Mouse (Mus musculus): Measurements from ENCODE around the gene Abcc3. TPM values are rescaled to one million over a fixed set of nuclear protein-coding genes. Genes with fewer than 3 reads are reported as not detected.
A peak's percentile ranks its signal among the peaks of the same experiment; 100 is the strongest.

Abcc3 gene
- polyA plus RNA-seq, 1 experiment from 2014 or later, result 10.2 TPM

- Histone ChIP-seq H3K4me1 (ENCODE audit: control insufficient read depth, low read depth, low read length) (peaks cover 10% of the 10 kb centered on the region), H3K27ac (ENCODE audit: low read length) (no peak overlapping the region), H3K9ac (ENCODE audit: low read depth, low read length) (no peak overlapping the region), H3K36me3 (ENCODE audit: control insufficient read depth, insufficient read depth) (no peaks in the 10 kb centered on the region), H3K9me3 (replicated peaks; ENCODE audit: control insufficient read depth, low read length) (no peaks in the 10 kb centered on the region), H3K4me3 (ENCODE audit: low read depth, low read length) (no peak overlapping the region), H3K4me2 (ENCODE audit: low read depth, low read length) (no peak overlapping the region), H3K27me3 (ENCODE audit: control insufficient read depth, insufficient read depth, low read depth, low read length) (no peaks in the 10 kb centered on the region)
- peak; percentile 69 for ATAC-seq (ENCODE audit: low read depth)
- WGBS (ENCODE audit: insufficient replicate concordance), result 15% methylated on average over 5 of the region's 5 CpGs
Measured at GRCm38 (mm10) chr11:94370809-94371208, 22.0 kb downstream of the Abcc3 start.

- Histone ChIP-seq H3K27ac (ENCODE audit: low read length) (no peak overlapping the region), H3K4me1 (ENCODE audit: control insufficient read depth, low read depth, low read length) (peaks cover 10% of the 10 kb centered on the region), H3K4me2 (ENCODE audit: low read depth, low read length) (no peak overlapping the region), H3K27me3 (ENCODE audit: control insufficient read depth, insufficient read depth, low read depth, low read length) (no peaks in the 10 kb centered on the region), H3K9me3 (replicated peaks; ENCODE audit: control insufficient read depth, low read length) (no peaks in the 10 kb centered on the region), H3K9ac (ENCODE audit: low read depth, low read length) (no peak overlapping the region), H3K4me3 (ENCODE audit: low read depth, low read length) (no peak overlapping the region), H3K36me3 (ENCODE audit: control insufficient read depth, insufficient read depth) (no peaks in the 10 kb centered on the region)
- ATAC-seq (ENCODE audit: low read depth), result no peak
- WGBS (ENCODE audit: insufficient replicate concordance), result 34% methylated on average over 6 of the region's 6 CpGs
Measured at GRCm38 (mm10) chr11:94369981-94370380, 22.8 kb downstream of the Abcc3 start.

- Histone ChIP-seq H3K9me3 (replicated peaks; ENCODE audit: control insufficient read depth, low read length) (no peaks in the 10 kb centered on the region), H3K4me1 (ENCODE audit: control insufficient read depth, low read depth, low read length) (no peaks in the 10 kb centered on the region; the same call in 1 of the 2 replicates), H3K27me3 (ENCODE audit: control insufficient read depth, insufficient read depth, low read depth, low read length) (no peaks in the 10 kb centered on the region), H3K4me3 (ENCODE audit: low read depth, low read length) (no peak overlapping the region), H3K36me3 (ENCODE audit: control insufficient read depth, insufficient read depth) (no peaks in the 10 kb centered on the region), H3K4me2 (ENCODE audit: low read depth, low read length) (no peak overlapping the region), H3K27ac (ENCODE audit: low read length) (no peak overlapping the region), H3K9ac (ENCODE audit: low read depth, low read length) (no peak overlapping the region)
- 51% methylated on average over 3 of the region's 3 CpGs for WGBS (ENCODE audit: insufficient replicate concordance)
- ATAC-seq (ENCODE audit: low read depth), result peak; percentile 50; the same call in 1 of the 2 replicates
Measured at GRCm38 (mm10) chr11:94365340-94365739, 27.5 kb downstream of the Abcc3 start.

GRCm38 (mm10) chr11:94363690-94364089, 29.1 kb downstream of the Abcc3 start:
- 63% methylated on average over 7 of the region's 7 CpGs for WGBS (ENCODE audit: insufficient replicate concordance)
- no peaks in the 10 kb centered on the region for H3K4me1 ChIP-seq (ENCODE audit: control insufficient read depth, low read depth, low read length)
- no peak for ATAC-seq (ENCODE audit: low read depth)
- H3K4me3 ChIP-seq (ENCODE audit: low read depth, low read length), result no peak overlapping the region
- no peaks in the 10 kb centered on the region for H3K36me3 ChIP-seq (ENCODE audit: control insufficient read depth, insufficient read depth)
- no peak overlapping the region for H3K9ac ChIP-seq (ENCODE audit: low read depth, low read length)
- H3K27ac ChIP-seq (ENCODE audit: low read length), result no peak overlapping the region
- no peaks in the 10 kb centered on the region for H3K9me3 ChIP-seq (replicated peaks; ENCODE audit: control insufficient read depth, low read length)
- no peaks in the 10 kb centered on the region for H3K27me3 ChIP-seq (ENCODE audit: control insufficient read depth, insufficient read depth, low read depth, low read length)
- no peak overlapping the region for H3K4me2 ChIP-seq (ENCODE audit: low read depth, low read length)

GRCm38 (mm10) chr11:94362101-94362500, 30.7 kb downstream of the Abcc3 start:
- no peaks in the 10 kb centered on the region for H3K36me3 ChIP-seq (ENCODE audit: control insufficient read depth, insufficient read depth)
- 68% methylated on average over 5 of the region's 5 CpGs for WGBS (ENCODE audit: insufficient replicate concordance)

GRCm38 (mm10) chr11:94361166-94361870, 31.5 kb downstream of the Abcc3 start:
- Histone ChIP-seq H3K4me3 (ENCODE audit: low read depth, low read length) (no peak overlapping the region), H3K4me2 (ENCODE audit: low read depth, low read length) (no peak overlapping the region), H3K27me3 (ENCODE audit: control insufficient read depth, insufficient read depth, low read depth, low read length) (no peaks in the 10 kb centered on the region), H3K4me1 (ENCODE audit: control insufficient read depth, low read depth, low read length) (no peaks in the 10 kb centered on the region), H3K9ac (ENCODE audit: low read depth, low read length) (no peak overlapping the region), H3K9me3 (replicated peaks; ENCODE audit: control insufficient read depth, low read length) (no peaks in the 10 kb centered on the region), H3K36me3 (ENCODE audit: control insufficient read depth, insufficient read depth) (no peaks in the 10 kb centered on the region), H3K27ac (ENCODE audit: low read length) (no peak overlapping the region)
- no peak for ATAC-seq (ENCODE audit: low read depth)
- 71% methylated on average over 14 of the region's 14 CpGs for WGBS (ENCODE audit: insufficient replicate concordance)

More at GRCm38 (mm10) chr11:94362101-94362500, 30.7 kb downstream of the Abcc3 start:
- ATAC-seq (ENCODE audit: low read depth), result no peak
- Histone ChIP-seq H3K4me1 (ENCODE audit: control insufficient read depth, low read depth, low read length) (no peaks in the 10 kb centered on the region), H3K4me3 (ENCODE audit: low read depth, low read length) (no peak overlapping the region), H3K27me3 (ENCODE audit: control insufficient read depth, insufficient read depth, low read depth, low read length) (no peaks in the 10 kb centered on the region), H3K9me3 (replicated peaks; ENCODE audit: control insufficient read depth, low read length) (no peaks in the 10 kb centered on the region), H3K4me2 (ENCODE audit: low read depth, low read length) (no peak overlapping the region), H3K9ac (ENCODE audit: low read depth, low read length) (no peak overlapping the region), H3K27ac (ENCODE audit: low read length) (no peak overlapping the region)

- 87% methylated on average over 12 of the region's 12 CpGs for WGBS (ENCODE audit: insufficient replicate concordance)
- H3K36me3 ChIP-seq (ENCODE audit: control insufficient read depth, insufficient read depth), result no peaks in the 10 kb centered on the region
- H3K4me2 ChIP-seq (ENCODE audit: low read depth, low read length), result no peak overlapping the region
- no peak overlapping the region for H3K27ac ChIP-seq (ENCODE audit: low read length)
- ATAC-seq (ENCODE audit: low read depth), result no peak
- H3K9ac ChIP-seq (ENCODE audit: low read depth, low read length), result no peak overlapping the region
- no peaks in the 10 kb centered on the region for H3K4me1 ChIP-seq (ENCODE audit: control insufficient read depth, low read depth, low read length)
- H3K27me3 ChIP-seq (ENCODE audit: control insufficient read depth, insufficient read depth, low read depth, low read length), result no peaks in the 10 kb centered on the region
- H3K9me3 ChIP-seq (replicated peaks; ENCODE audit: control insufficient read depth, low read length), result no peaks in the 10 kb centered on the region
- H3K4me3 ChIP-seq (ENCODE audit: low read depth, low read length), result no peak overlapping the region
Measured at GRCm38 (mm10) chr11:94359168-94359567, 33.6 kb downstream of the Abcc3 start.

GRCm38 (mm10) chr11:94355521-94356217, 37.1 kb downstream of the Abcc3 start:
- WGBS (ENCODE audit: insufficient replicate concordance), result 68% methylated on average over 9 of the region's 9 CpGs
- ATAC-seq (ENCODE audit: low read depth), result no peak
- Histone ChIP-seq H3K36me3 (ENCODE audit: control insufficient read depth, insufficient read depth) (no peaks in the 10 kb centered on the region), H3K9me3 (replicated peaks; ENCODE audit: control insufficient read depth, low read length) (no peaks in the 10 kb centered on the region), H3K9ac (ENCODE audit: low read depth, low read length) (no peak overlapping the region), H3K27ac (ENCODE audit: low read length) (no peak overlapping the region), H3K27me3 (ENCODE audit: control insufficient read depth, insufficient read depth, low read depth, low read length) (no peaks in the 10 kb centered on the region), H3K4me3 (ENCODE audit: low read depth, low read length) (no peak overlapping the region), H3K4me2 (ENCODE audit: low read depth, low read length) (no peak overlapping the region), H3K4me1 (ENCODE audit: control insufficient read depth, low read depth, low read length) (peaks cover 10% of the 10 kb centered on the region)

- H3K4me3 ChIP-seq (ENCODE audit: low read depth, low read length), result 0 out of 2 replicates have a peak overlapping the region, but pooled peaks have one; percentile 6
- no peaks in the 10 kb centered on the region for H3K9me3 ChIP-seq (replicated peaks; ENCODE audit: control insufficient read depth, low read length)
- peaks cover 20% of the 10 kb centered on the region for H3K4me1 ChIP-seq (ENCODE audit: control insufficient read depth, low read depth, low read length)
- peak overlapping the region; percentile 69 for H3K27ac ChIP-seq (ENCODE audit: low read length)
- peak overlapping the region; percentile 28 for H3K4me2 ChIP-seq (ENCODE audit: low read depth, low read length)
- no peak overlapping the region for H3K9ac ChIP-seq (ENCODE audit: low read depth, low read length)
- 8% methylated on average over 3 of the region's 3 CpGs for WGBS (ENCODE audit: insufficient replicate concordance)
- ATAC-seq (ENCODE audit: low read depth), result peak; percentile 75
- no peaks in the 10 kb centered on the region for H3K27me3 ChIP-seq (ENCODE audit: control insufficient read depth, insufficient read depth, low read depth, low read length)
- no peaks in the 10 kb centered on the region for H3K36me3 ChIP-seq (ENCODE audit: control insufficient read depth, insufficient read depth)
Measured at GRCm38 (mm10) chr11:94351094-94351493, 41.7 kb downstream of the Abcc3 start.
